Mouse (Mus musculus) liver, embryonic 12.5 days (tissue): ENCODE results near the gene Adgrv1. TPM values are rescaled to one million over a fixed set of nuclear protein-coding genes. Genes with fewer than 3 reads are reported as not detected.

Experiments used
- ATAC-seq: fragments of 200-750 bp; cut with Nextera tagmentation; 2 replicates; pipeline ENCODE4 v1.8.0; 2017; ENCODE audit warnings: moderate number of reproducible peaks, mild to moderate bottlenecking, moderate library complexity
- H3K27ac ChIP-seq: fragments of 300-500 bp; sonication (generic); 2 replicates; pipeline ENCODE4 v1.5.1; 2016; ENCODE audit warnings: mild to moderate bottlenecking
- H3K27me3 ChIP-seq: fragments of 300-500 bp; sonication (generic); replicated peaks from 2 replicates; pipeline ENCODE4 v1.6.1; 2016; ENCODE audit warnings: mild to moderate bottlenecking, moderate library complexity
- H3K36me3 ChIP-seq: fragments of 300-500 bp; sonication (generic); 2 replicates; pipeline ENCODE4 v1.6.1; 2016; ENCODE audit warnings: mild to moderate bottlenecking, moderate library complexity
- H3K4me1 ChIP-seq: fragments of 300-500 bp; sonication (generic); 2 replicates; pipeline ENCODE4 v1.6.1; 2016
- H3K4me2 ChIP-seq: fragments of 300-500 bp; sonication (generic); 2 replicates; pipeline ENCODE4 v1.6.1; 2016; ENCODE audit warnings: mild to moderate bottlenecking, moderate library complexity
- H3K4me3 ChIP-seq: fragments of 300-500 bp; sonication (generic); 2 replicates; pipeline ENCODE4 v1.5.1; 2016; ENCODE audit warnings: mild to moderate bottlenecking, moderate library complexity
- H3K9ac ChIP-seq: fragments of 300-500 bp; sonication (generic); 2 replicates; pipeline ENCODE4 v1.6.1; 2016; ENCODE audit warnings: mild to moderate bottlenecking, moderate library complexity
- H3K9me3 ChIP-seq: fragments of 300-500 bp; sonication (generic); replicated peaks from 2 replicates; pipeline ENCODE4 v1.6.1; 2016; ENCODE audit warnings: mild to moderate bottlenecking, moderate library complexity
- WGBS: fragments of 180-500 bp; shearing (Covaris S2); methylation state at CpG from one replicate; pipeline ENCODE4 v1.1.7; 2016; ENCODE audit not compliant: insufficient replicate concordance; 5-methylcytosine and 5-hydroxymethylcytosine counted together
- polyA plus RNA-seq: library from polyadenylated mRNA; unstranded; fragments of >200 nt; fragmentation: Nextera tagmentation; extraction: Ambion mirVana; gene quantifications from 2 replicates; pipeline ENCODE4 v1.2.1, GENCODE M21; 2016

Adgrv1 gene
- polyA plus RNA-seq, 1 experiment from 2014 or later, result 0.30 TPM

DNA sequence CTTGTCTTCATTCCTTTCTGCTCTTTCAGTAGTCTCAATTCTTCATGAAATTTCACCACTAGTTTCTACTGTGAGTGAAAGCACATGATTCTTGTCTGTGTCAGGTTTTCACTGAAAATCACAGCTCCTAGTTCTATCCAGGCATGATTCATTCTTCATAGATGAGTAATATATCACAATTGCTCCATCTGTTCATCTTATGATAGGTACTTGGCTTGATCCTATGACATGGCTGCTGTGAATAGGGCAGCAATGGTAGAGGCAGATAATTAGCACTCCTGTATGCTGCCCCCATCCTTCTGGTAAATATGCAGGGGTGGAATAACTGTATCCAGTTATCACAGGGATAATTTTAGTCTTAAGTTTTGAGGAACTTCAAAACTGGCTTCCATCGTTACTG lies 368.5 kb downstream of the Adgrv1 start:
- Histone ChIP-seq H3K27ac (no peak overlapping the region), H3K4me1 (no peaks in the 10 kb centered on the region), H3K27me3 (no peaks in the 10 kb centered on the region), H3K9ac (no peak overlapping the region), H3K9me3 (no peaks in the 10 kb centered on the region), H3K4me3 (no peak overlapping the region), H3K4me2 (no peak overlapping the region), H3K36me3 (no peaks in the 10 kb centered on the region)
- 58% methylated on average over 1 of the region's 1 CpGs for WGBS
- no peak for ATAC-seq

GRCm38 (mm10) chr13:81241181-81241580 lies 391.8 kb downstream of the Adgrv1 start:
- no peak for ATAC-seq
- WGBS, result 67% methylated on average over 2 of the region's 2 CpGs
- no peaks in the 10 kb centered on the region for H3K9me3 ChIP-seq

GRCm38 (mm10) chr13:81239836-81240235 lies 393.1 kb downstream of the Adgrv1 start:
- Histone ChIP-seq H3K27me3 (no peaks in the 10 kb centered on the region), H3K9me3 (no peaks in the 10 kb centered on the region), H3K36me3 (no peaks in the 10 kb centered on the region), H3K9ac (no peak overlapping the region), H3K4me1 (no peaks in the 10 kb centered on the region), H3K4me3 (no peak overlapping the region), H3K4me2 (no peak overlapping the region), H3K27ac (no peak overlapping the region)
- 85% methylated on average over 10 of the region's 10 CpGs for WGBS
- no peak for ATAC-seq

More at GRCm38 (mm10) chr13:81241181-81241580, 391.8 kb downstream of the Adgrv1 start:
- no peaks in the 10 kb centered on the region for H3K4me1 ChIP-seq
- H3K36me3 ChIP-seq, result no peaks in the 10 kb centered on the region
- no peaks in the 10 kb centered on the region for H3K27me3 ChIP-seq
- H3K9ac ChIP-seq, result no peak overlapping the region
- no peak overlapping the region for H3K4me3 ChIP-seq
- H3K4me2 ChIP-seq, result no peak overlapping the region
- no peak overlapping the region for H3K27ac ChIP-seq

DNA sequence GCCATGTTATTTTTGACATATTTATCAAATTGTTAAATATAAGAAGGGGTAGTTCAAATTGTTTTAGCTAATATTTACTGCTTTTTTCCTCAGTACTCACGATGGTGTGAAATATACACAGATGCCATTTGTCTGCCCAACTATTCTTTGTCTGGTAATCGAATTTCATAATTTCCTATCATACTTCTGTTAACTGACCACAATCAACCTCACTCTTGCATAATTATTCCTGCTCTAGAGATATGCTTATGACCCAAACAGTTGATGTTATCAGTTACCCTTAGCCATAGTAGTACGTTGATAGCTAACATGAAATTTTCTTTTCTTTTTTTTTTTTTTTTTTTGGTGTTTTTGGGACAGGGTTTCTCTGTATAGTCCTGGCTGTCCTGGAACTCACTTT lies 393.5 kb downstream of the Adgrv1 start:
- no peak overlapping the region for H3K4me3 ChIP-seq
- no peak for ATAC-seq
- H3K27me3 ChIP-seq, result no peaks in the 10 kb centered on the region
- no peak overlapping the region for H3K4me2 ChIP-seq
- H3K27ac ChIP-seq, result no peak overlapping the region
- no peaks in the 10 kb centered on the region for H3K9me3 ChIP-seq
- no peaks in the 10 kb centered on the region for H3K4me1 ChIP-seq
- H3K36me3 ChIP-seq, result no peaks in the 10 kb centered on the region
- WGBS, result 57% methylated on average over 3 of the region's 3 CpGs
- H3K9ac ChIP-seq, result no peak overlapping the region

DNA sequence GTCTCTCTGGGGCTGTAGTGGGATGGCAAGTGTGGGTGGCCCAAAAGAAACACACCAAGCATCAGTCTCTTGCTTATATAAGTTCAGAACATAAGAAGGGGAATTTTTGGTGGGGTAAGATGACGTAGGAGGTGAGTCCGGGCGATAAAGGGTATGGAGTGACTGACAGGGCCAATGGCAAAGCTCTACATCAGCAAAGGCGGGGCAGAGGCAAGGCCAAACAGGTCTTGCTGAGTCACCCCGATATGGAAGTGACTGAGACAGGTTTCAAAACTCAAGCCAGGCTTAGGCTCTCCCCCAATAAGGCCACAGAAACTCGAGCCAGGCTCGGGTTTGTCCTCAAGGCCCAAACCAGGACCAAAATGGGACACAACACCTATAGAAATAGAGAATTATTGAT lies 394.1 kb downstream of the Adgrv1 start:
- no peaks in the 10 kb centered on the region for H3K4me1 ChIP-seq
- no peaks in the 10 kb centered on the region for H3K9me3 ChIP-seq
- H3K9ac ChIP-seq, result no peak overlapping the region
- H3K4me2 ChIP-seq, result no peak overlapping the region
- no peak for ATAC-seq
- no peak overlapping the region for H3K4me3 ChIP-seq
- WGBS, result 66% methylated on average over 7 of the region's 7 CpGs
- no peak overlapping the region for H3K27ac ChIP-seq
- no peaks in the 10 kb centered on the region for H3K27me3 ChIP-seq
- H3K36me3 ChIP-seq, result no peaks in the 10 kb centered on the region

DNA sequence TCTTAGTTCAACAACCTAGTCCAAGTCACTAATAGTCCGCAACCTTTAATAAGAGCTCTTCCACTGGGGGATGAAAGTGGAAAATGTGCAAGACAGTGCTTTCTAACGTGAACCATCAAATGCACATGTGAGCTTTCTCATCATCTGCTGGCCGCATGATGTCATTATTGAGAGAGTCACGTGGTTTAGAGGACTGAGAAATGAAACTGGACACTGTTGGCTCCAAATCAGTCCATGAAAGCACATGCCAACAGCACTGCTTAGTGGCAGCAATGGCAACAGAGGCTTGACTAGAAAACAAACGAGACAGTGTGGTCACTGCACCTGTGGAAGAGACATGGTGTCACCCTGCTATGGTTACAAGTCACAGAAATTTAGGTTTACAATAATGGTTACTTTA lies 395.0 kb downstream of the Adgrv1 start:
- Histone ChIP-seq H3K27me3 (no peaks in the 10 kb centered on the region), H3K9me3 (no peaks in the 10 kb centered on the region), H3K36me3 (no peaks in the 10 kb centered on the region), H3K27ac (no peak overlapping the region), H3K9ac (no peak overlapping the region), H3K4me1 (no peaks in the 10 kb centered on the region), H3K4me2 (no peak overlapping the region), H3K4me3 (no peak overlapping the region)
- 67% methylated on average over 5 of the region's 5 CpGs for WGBS
- ATAC-seq, result no peak

- Histone ChIP-seq H3K9me3 (no peaks in the 10 kb centered on the region), H3K4me3 (no peak overlapping the region), H3K9ac (no peak overlapping the region), H3K4me2 (no peak overlapping the region), H3K27ac (no peak overlapping the region), H3K4me1 (no peaks in the 10 kb centered on the region), H3K36me3 (no peaks in the 10 kb centered on the region), H3K27me3 (no peaks in the 10 kb centered on the region)
- 52% methylated on average over 3 of the region's 3 CpGs for WGBS
- ATAC-seq, result no peak
Measured at GRCm38 (mm10) chr13:81236758-81237395, 396.1 kb downstream of the Adgrv1 start.

DNA sequence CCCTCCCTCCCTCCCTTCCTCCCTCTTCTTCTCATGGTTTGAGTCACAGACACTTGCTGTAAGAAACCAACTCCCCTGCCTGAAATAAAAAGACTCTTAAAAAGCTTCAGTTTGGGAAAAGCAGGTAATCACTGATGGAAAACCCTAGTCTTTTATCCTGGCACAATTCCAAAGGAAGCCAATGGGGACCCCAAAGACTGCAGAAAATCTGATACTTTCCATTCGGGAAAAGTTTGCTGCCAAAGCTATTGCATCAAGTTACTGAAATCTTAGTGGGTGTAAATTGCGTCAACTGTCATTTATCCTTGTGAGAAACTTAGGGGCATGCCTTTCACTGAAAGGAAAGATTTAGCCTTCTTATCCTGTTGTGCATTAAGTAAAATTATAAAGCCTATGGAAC lies 398.9 kb downstream of the Adgrv1 start:
- Histone ChIP-seq H3K27me3 (no peaks in the 10 kb centered on the region), H3K36me3 (no peaks in the 10 kb centered on the region), H3K4me2 (no peak overlapping the region), H3K9me3 (no peaks in the 10 kb centered on the region), H3K9ac (no peak overlapping the region), H3K4me3 (no peak overlapping the region), H3K4me1 (no peaks in the 10 kb centered on the region), H3K27ac (no peak overlapping the region)
- WGBS, result 65% methylated on average over 2 of the region's 2 CpGs
- no peak for ATAC-seq

DNA sequence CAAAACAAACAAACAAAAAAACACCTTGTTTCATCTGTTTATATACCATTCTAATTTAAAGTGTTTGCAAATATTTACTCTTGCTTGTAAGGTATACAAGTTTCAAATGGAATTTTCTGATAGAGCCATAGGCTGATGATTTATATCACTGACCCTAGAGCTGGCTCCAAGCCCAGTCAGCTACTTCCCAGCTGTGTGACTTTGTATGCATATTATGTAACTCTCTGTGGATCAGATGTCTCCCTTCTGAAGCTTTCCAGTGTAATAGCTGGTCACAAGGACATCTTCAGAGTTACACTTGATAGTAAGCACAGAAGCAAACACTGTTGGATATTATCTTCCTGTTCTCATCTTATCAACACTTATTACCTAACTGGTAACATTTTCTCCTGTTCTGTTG lies 400.1 kb downstream of the Adgrv1 start:
- Histone ChIP-seq H3K4me3 (no peak overlapping the region), H3K27ac (no peak overlapping the region), H3K9ac (no peak overlapping the region), H3K9me3 (no peaks in the 10 kb centered on the region), H3K27me3 (no peaks in the 10 kb centered on the region), H3K4me2 (no peak overlapping the region), H3K4me1 (no peaks in the 10 kb centered on the region), H3K36me3 (no peaks in the 10 kb centered on the region)
- no peak for ATAC-seq

DNA sequence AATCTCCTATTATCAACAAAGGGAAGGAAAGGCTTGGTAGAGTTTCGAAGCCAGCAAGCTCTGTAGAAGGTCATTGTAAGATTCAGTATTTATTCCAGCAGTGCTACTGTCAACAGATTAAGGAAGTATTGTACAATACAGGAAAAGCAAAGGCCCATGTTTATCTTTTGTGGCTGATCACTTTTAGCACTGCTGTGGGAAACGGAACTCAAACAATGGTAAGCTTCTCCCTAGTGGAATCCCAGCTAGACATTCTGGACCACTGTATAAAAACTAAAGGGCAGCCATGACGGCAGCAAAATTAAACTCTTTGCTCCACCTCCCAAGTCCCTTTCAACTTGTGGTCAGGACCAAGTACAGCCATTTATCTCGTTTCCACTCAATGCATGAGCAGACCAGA lies 402.8 kb downstream of the Adgrv1 start:
- H3K4me1 ChIP-seq, result no peaks in the 10 kb centered on the region
- WGBS, result 17% methylated on average over 4 of the region's 4 CpGs
- no peaks in the 10 kb centered on the region for H3K9me3 ChIP-seq
- H3K4me3 ChIP-seq, result no peak overlapping the region
- no peaks in the 10 kb centered on the region for H3K27me3 ChIP-seq
- no peak overlapping the region for H3K9ac ChIP-seq
- no peaks in the 10 kb centered on the region for H3K36me3 ChIP-seq
- H3K27ac ChIP-seq, result no peak overlapping the region
- no peak overlapping the region for H3K4me2 ChIP-seq
- no peak for ATAC-seq

- no peak overlapping the region for H3K27ac ChIP-seq
- H3K4me3 ChIP-seq, result no peak overlapping the region
- H3K4me1 ChIP-seq, result no peaks in the 10 kb centered on the region
- no peak overlapping the region for H3K4me2 ChIP-seq
- no peaks in the 10 kb centered on the region for H3K9me3 ChIP-seq
- H3K9ac ChIP-seq, result no peak overlapping the region
- H3K27me3 ChIP-seq, result no peaks in the 10 kb centered on the region
- no peaks in the 10 kb centered on the region for H3K36me3 ChIP-seq
- WGBS, result 55% methylated on average over 3 of the region's 3 CpGs
- no peak for ATAC-seq
Measured at GRCm38 (mm10) chr13:81223768-81224167, 409.2 kb downstream of the Adgrv1 start.

- H3K9ac ChIP-seq, result no peak overlapping the region
- H3K36me3 ChIP-seq, result no peaks in the 10 kb centered on the region
- H3K4me1 ChIP-seq, result no peaks in the 10 kb centered on the region
- no peaks in the 10 kb centered on the region for H3K27me3 ChIP-seq
- no peak overlapping the region for H3K4me3 ChIP-seq
- H3K4me2 ChIP-seq, result no peak overlapping the region
- WGBS, result 69% methylated on average over 1 of the region's 1 CpGs
- no peaks in the 10 kb centered on the region for H3K9me3 ChIP-seq
- no peak for ATAC-seq
- no peak overlapping the region for H3K27ac ChIP-seq
Measured at GRCm38 (mm10) chr13:81222377-81222776, 410.6 kb downstream of the Adgrv1 start.

GRCm38 (mm10) chr13:81211436-81211835 lies 421.5 kb downstream of the Adgrv1 start:
- Histone ChIP-seq H3K4me2 (no peak overlapping the region), H3K4me1 (no peaks in the 10 kb centered on the region), H3K9ac (no peak overlapping the region), H3K27me3 (no peaks in the 10 kb centered on the region), H3K27ac (no peak overlapping the region), H3K36me3 (no peaks in the 10 kb centered on the region), H3K9me3 (no peaks in the 10 kb centered on the region), H3K4me3 (no peak overlapping the region)
- ATAC-seq, result no peak
- WGBS, result 54% methylated on average over 1 of the region's 1 CpGs
